Mouse (Mus musculus) brain, embryonic 14.5 days (tissue): ENCODE measurements around the gene Apobec3.

Experiments
- CTCF ChIP-seq: fragments of 200-500 bp; IDR thresholded peaks from 2 replicates; pipeline ENCODE4 v1.5.1; 2012; ENCODE audit warnings: inconsistent platforms, mild to moderate bottlenecking, moderate library complexity, borderline replicate concordance; ENCODE audit not compliant: insufficient read depth, insufficient read length; ENCODE audit errors: extremely low read depth
- POLR2A ChIP-seq: fragments of 200-500 bp; IDR thresholded peaks from 2 replicates; pipeline ENCODE4 v1.6.1; 2012; ENCODE audit warnings: mild to moderate bottlenecking, inconsistent platforms, borderline replicate concordance; ENCODE audit not compliant: poor library complexity, insufficient read depth, insufficient read length, severe bottlenecking; ENCODE audit errors: extremely low read depth

DNA sequence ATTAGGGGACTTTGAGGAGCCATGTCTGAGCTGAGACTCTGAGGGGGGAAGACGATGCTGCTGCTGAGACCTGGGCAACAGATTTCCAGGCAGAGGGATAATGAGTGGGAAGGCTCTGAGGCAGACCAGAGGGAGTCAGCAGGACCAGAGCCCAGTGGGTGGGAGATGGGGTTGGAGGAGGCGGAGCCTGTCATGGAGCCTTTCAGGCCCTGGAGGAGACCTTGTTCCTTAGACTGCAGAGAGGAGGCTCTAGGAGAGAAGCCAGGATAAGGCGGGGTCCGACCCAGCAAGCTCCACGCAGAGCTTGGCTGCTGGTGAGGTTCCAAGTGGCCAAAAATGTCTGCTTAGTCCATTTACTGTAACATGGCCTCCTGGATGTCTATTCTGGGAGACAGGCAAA lies 44.4 kb upstream of the Apobec3 start:
- TF ChIP-seq POLR2A (no peak), CTCF (no peak)
